Mouse (Mus musculus) right cerebral cortex, postnatal 4 days (tissue): Measurements from ENCODE around the gene Gm3415.

Source experiments
- DNase-seq: peaks from one replicate; pipeline ENCODE4 v3.0.0-alpha.2; 2022

Gene Gm3415

DNA sequence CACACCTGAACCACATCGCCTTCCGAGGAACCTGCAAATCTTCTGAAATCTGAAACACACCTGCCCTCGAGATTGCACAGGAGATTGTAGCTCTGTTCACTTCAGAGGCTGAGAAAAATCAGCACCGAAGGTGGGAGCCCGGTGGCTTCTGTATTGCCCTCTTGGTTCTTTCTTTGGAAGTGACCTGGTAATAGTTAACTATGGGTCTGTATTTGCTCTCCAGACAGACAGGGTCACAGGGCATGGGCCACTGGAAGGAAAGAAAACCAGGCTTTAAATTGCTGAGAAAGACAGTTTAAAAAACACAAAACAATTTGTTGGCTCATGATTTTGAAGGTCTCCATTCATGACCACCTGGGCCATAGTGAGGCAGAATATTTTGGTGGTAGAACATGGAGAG lies 44.0 kb downstream of the Gm3415 start:
- DNase-seq: no peak

DNA sequence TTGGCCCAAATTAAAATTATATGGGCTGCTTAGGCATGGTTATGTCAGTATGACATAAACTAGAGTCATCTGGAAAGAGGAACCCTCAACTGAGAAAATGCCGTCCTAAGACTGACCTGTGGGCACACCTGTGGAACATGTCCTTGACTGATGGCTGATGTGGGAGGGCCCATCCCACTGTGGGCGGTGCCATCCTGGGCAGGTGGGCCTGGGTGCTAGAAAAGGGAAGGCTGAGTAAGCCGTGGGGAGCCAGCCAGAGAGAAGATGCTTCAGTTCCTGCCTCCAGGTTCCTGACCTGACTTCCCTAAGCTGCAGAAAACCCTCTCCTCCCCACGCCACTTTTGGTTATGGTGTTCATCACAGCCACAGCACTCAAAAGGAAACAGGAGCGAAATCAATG lies 50.3 kb downstream of the Gm3415 start:
- DNase-seq: no peak

DNA sequence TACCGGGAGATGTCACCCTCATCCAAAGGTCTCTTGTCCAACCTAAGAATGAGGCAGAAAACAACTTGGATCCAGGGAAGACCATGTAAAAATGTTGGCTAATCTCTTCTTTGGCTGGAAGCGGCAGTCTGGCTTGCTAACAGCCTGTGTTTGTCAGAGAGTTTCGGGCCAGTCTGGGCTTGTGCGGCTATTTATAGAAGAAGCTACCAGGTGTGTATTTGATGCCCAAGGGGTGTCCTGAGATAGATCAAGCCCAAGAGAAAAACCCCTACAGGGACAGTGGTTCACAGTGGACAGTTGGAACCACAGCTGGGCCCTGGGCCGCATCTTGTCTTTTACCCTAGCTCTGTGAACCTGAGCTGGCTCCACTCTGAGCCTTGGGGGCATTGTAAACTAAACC lies 51.0 kb downstream of the Gm3415 start:
- DNase-seq: no peak

DNA sequence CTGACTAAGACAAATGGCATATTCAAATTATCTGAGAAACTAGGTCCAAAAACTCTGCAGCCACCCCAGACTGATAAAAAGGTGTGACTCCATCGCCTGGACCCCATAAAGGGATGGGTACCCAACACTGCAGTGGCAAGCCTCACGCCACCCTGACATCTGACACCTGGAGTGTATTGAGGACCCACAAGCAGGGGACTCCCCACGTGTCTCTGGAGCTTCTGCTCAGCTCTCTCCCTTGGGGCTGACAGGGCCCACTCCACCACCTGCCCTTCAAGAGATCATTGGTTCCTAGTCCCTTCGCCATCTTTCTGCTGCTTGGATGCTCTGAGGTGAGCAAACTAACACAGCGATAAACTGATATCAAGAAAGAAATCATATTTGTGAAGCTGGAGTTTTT lies 51.9 kb downstream of the Gm3415 start:
- DNase-seq: no peak
